Mouse (Mus musculus) midbrain, embryonic 14.5 days (tissue): Measurements from ENCODE around the gene Ampd1. TPM values are rescaled to one million over a fixed set of nuclear protein-coding genes. Genes with fewer than 3 reads are reported as not detected.

Source experiments
- polyA plus RNA-seq: library from polyadenylated mRNA; unstranded; fragments of >200 nt; fragmentation: Nextera tagmentation; extraction: Ambion mirVana; gene quantifications from 2 replicates; pipeline ENCODE4 v1.2.1, GENCODE M21; 2014

The Ampd1 gene
- polyA plus RNA-seq, 1 experiment from 2014 or later: not detected

Other genes with a start within 250 kb of the Ampd1 start
- gene Sycp1, start 137.9 kb upstream of the Ampd1 start, polyA plus RNA-seq: not detected in 2 replicates
- 0.07 TPM in 2 replicates for gene Nr1h5, start 109.9 kb upstream of the Ampd1 start, polyA plus RNA-seq
- gene Sike1, start 78.3 kb upstream of the Ampd1 start, polyA plus RNA-seq: 59.0 and 59.8 TPM in 2 replicates
- gene Csde1, start 53.6 kb upstream of the Ampd1 start, polyA plus RNA-seq: 416 and 554 TPM in 2 replicates
- 95.7 and 95.8 TPM in 2 replicates for gene Nras, start 15.7 kb upstream of the Ampd1 start, polyA plus RNA-seq
- gene Dennd2c, start 28.6 kb downstream of the Ampd1 start, polyA plus RNA-seq: 0.84 and 0.97 TPM in 2 replicates
- 221 and 246 TPM in 2 replicates for gene Bcas2, start 97.6 kb downstream of the Ampd1 start, polyA plus RNA-seq
- gene Trim33, start 205.3 kb downstream of the Ampd1 start, polyA plus RNA-seq: 31.3 and 39.0 TPM in 2 replicates